Mouse (Mus musculus): ENCODE results near the gene Lingo3. TPM values are rescaled to one million over a fixed set of nuclear protein-coding genes. Genes with fewer than 3 reads are reported as not detected.
A peak's percentile ranks its signal among the peaks of the same experiment; 100 is the strongest.

Lingo3 gene
- polyA plus RNA-seq, 1 experiment from 2014 or later, result 2.7 TPM

MicroRNAs encoded within 50 kb of the gene (microRNA counts, 519-probe panel; counts per million panel counts)
- not detected for microRNA mmu-miR-1982

Small RNA genes within 50 kb of the gene (microRNA-seq; reads per million reads assigned to microRNA genes)
- gene Mir1982, result 4.6 reads per million, percentile 24 among the genes with 10 or more reads in this experiment

Other genes with a start within 250 kb of the Lingo3 start
- 57.7 and 61.9 TPM in 2 replicates for gene Scamp4, start 241.2 kb downstream of the Lingo3 start, polyA plus RNA-seq (2014; fragmentation: Nextera tagmentation; extraction: Ambion mirVana)
- gene Adat3, start 241.2 kb downstream of the Lingo3 start, polyA plus RNA-seq (2014; fragmentation: Nextera tagmentation; extraction: Ambion mirVana), result 3.6 and 7.4 TPM in 2 replicates
- 1.1 and 1.6 TPM in 2 replicates for gene Gm49322, start 238.0 kb downstream of the Lingo3 start, polyA plus RNA-seq (2014; fragmentation: Nextera tagmentation; extraction: Ambion mirVana)
- 35.9 and 49.2 TPM in 2 replicates for gene Csnk1g2, start 221.2 kb downstream of the Lingo3 start, polyA plus RNA-seq (2014; fragmentation: Nextera tagmentation; extraction: Ambion mirVana)
- gene Btbd2, start 187.0 kb downstream of the Lingo3 start, polyA plus RNA-seq (2014; fragmentation: Nextera tagmentation; extraction: Ambion mirVana), result 42.6 and 52.2 TPM in 2 replicates
- 43.1 and 49.1 TPM in 2 replicates for gene Mknk2, start 165.9 kb downstream of the Lingo3 start, polyA plus RNA-seq (2014; fragmentation: Nextera tagmentation; extraction: Ambion mirVana)
- gene Mob3a, start 142.1 kb downstream of the Lingo3 start, polyA plus RNA-seq (2014; fragmentation: Nextera tagmentation; extraction: Ambion mirVana), result 35.7 and 37.2 TPM in 2 replicates
- 16.0 and 21.5 TPM in 2 replicates for gene Izumo4, start 141.9 kb downstream of the Lingo3 start, polyA plus RNA-seq (2014; fragmentation: Nextera tagmentation; extraction: Ambion mirVana)
- gene Ap3d1, start 101.8 kb downstream of the Lingo3 start, polyA plus RNA-seq (2014; fragmentation: Nextera tagmentation; extraction: Ambion mirVana), result 81.0 and 99.5 TPM in 2 replicates
- 13.6 and 19.3 TPM in 2 replicates for gene Dot1l, start 88.8 kb downstream of the Lingo3 start, polyA plus RNA-seq (2014; fragmentation: Nextera tagmentation; extraction: Ambion mirVana)
- 66.6 and 71.7 TPM in 2 replicates for gene Sf3a2, start 45.8 kb downstream of the Lingo3 start, polyA plus RNA-seq (2014; fragmentation: Nextera tagmentation; extraction: Ambion mirVana)
- gene Plekhj1, start 45.4 kb downstream of the Lingo3 start, polyA plus RNA-seq (2014; fragmentation: Nextera tagmentation; extraction: Ambion mirVana), result 140 and 143 TPM in 2 replicates
- gene Amh, start 38.8 kb downstream of the Lingo3 start, polyA plus RNA-seq (2014; fragmentation: Nextera tagmentation; extraction: Ambion mirVana), result 0.10 TPM in 1 of 2 replicates, not detected in the other
- 0.30 and 0.31 TPM in 2 replicates for gene Jsrp1, start 30.5 kb downstream of the Lingo3 start, polyA plus RNA-seq (2014; fragmentation: Nextera tagmentation; extraction: Ambion mirVana)
- gene Oaz1, start 17.4 kb downstream of the Lingo3 start, polyA plus RNA-seq (2014; fragmentation: Nextera tagmentation; extraction: Ambion mirVana), result 1,568 and 1,701 TPM in 2 replicates
- 265 and 372 TPM in 2 replicates for gene Lsm7, start 11.2 kb upstream of the Lingo3 start, polyA plus RNA-seq (2014; fragmentation: Nextera tagmentation; extraction: Ambion mirVana)
- 30.4 and 44.6 TPM in 2 replicates for gene Sppl2b, start 11.2 kb upstream of the Lingo3 start, polyA plus RNA-seq (2014; fragmentation: Nextera tagmentation; extraction: Ambion mirVana)
- 0.10 and 0.13 TPM in 2 replicates for gene Tmprss9, start 27.8 kb upstream of the Lingo3 start, polyA plus RNA-seq (2014; fragmentation: Nextera tagmentation; extraction: Ambion mirVana)
- gene Timm13, start 56.9 kb upstream of the Lingo3 start, polyA plus RNA-seq (2014; fragmentation: Nextera tagmentation; extraction: Ambion mirVana), result 355 and 398 TPM in 2 replicates
- gene Lmnb2, start 74.2 kb upstream of the Lingo3 start, polyA plus RNA-seq (2014; fragmentation: Nextera tagmentation; extraction: Ambion mirVana), result 12.1 and 14.4 TPM in 2 replicates
- 5.2 and 6.2 TPM in 2 replicates for gene Gadd45b, start 86.0 kb upstream of the Lingo3 start, polyA plus RNA-seq (2014; fragmentation: Nextera tagmentation; extraction: Ambion mirVana)
- 15.3 and 20.8 TPM in 2 replicates for gene Gng7, start 170.9 kb upstream of the Lingo3 start, polyA plus RNA-seq (2014; fragmentation: Nextera tagmentation; extraction: Ambion mirVana)
- gene Diras1, start 181.6 kb upstream of the Lingo3 start, polyA plus RNA-seq (2014; fragmentation: Nextera tagmentation; extraction: Ambion mirVana), result 19.0 and 21.0 TPM in 2 replicates
- gene Slc39a3, start 193.4 kb upstream of the Lingo3 start, polyA plus RNA-seq (2014; fragmentation: Nextera tagmentation; extraction: Ambion mirVana), result 20.7 and 26.9 TPM in 2 replicates
- gene Sgta, start 216.1 kb upstream of the Lingo3 start, polyA plus RNA-seq (2014; fragmentation: Nextera tagmentation; extraction: Ambion mirVana), result 304 and 312 TPM in 2 replicates
- gene Thop1, start 226.0 kb upstream of the Lingo3 start, polyA plus RNA-seq (2014; fragmentation: Nextera tagmentation; extraction: Ambion mirVana), result 38.9 and 45.6 TPM in 2 replicates